Mouse (Mus musculus) cerebellum, adult 11-12 months (tissue): Measurements from ENCODE around the gene Eif4g2.

Source experiments
- DNase-seq: peaks from one replicate; pipeline ENCODE4 v3.0.0; 2022

Gene Eif4g2

GRCm38 (mm10) chr7:111069439-111070166, 13.2 kb downstream of the Eif4g2 start:
- no peak for DNase-seq

- DNase-seq: no peak
Observed at GRCm38 (mm10) chr7:111068181-111068580, 14.6 kb downstream of the Eif4g2 start.

GRCm38 (mm10) chr7:111062971-111063370, 19.9 kb downstream of the Eif4g2 start:
- DNase-seq: no peak

DNA sequence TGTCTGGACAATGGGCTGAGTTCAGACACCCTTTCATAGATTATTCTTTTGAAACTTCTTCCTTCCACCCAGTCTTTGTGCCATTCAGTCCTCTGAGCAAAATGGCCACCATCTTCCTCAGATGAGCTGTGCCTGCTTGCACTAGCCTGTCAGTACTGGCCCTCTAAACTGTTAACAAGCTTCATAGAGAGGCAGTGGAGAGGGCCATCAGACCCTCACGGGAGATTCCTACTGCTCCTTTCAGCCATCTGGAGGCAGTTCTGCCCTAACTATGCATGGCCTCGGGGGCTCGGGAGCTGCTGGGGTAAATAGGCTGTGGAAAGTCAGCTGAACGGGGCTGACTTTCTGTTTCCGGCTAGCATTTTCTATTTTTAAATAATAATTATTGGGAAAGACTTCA, 23.3 kb downstream of the Eif4g2 start:
- no peak for DNase-seq

DNA sequence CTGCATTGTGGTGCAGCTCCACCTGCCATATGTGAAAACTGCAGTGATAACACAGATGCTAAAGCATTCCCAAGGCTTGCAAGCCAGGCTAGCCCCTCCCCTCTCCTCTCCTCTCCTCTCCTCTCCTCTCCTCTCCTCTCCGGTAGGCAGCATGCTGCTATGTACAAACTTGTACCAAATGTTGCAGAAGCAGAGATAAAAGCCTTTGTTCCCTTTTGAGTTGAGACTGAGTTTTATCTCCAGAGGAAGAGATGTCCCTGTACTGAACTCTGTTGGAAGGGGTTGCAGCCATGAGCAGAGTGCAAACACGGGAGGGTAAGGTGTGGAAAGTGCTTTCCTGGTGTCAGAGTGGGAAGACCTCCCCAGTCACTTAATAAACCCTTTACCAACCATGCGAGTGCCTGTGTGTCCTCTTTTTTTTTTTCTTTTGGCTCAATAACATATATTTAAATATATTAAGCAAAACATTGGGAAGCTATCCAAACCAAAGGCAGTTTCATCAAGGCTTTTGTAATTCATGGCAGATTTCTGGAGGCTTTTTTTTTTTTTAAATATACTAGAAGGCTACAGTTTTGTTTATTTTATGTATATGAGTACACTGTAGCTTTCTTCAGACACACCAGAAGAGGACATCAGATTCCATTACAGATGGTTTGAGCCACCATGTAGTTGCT, 26.7 kb downstream of the Eif4g2 start:
- no peak for DNase-seq

DNA sequence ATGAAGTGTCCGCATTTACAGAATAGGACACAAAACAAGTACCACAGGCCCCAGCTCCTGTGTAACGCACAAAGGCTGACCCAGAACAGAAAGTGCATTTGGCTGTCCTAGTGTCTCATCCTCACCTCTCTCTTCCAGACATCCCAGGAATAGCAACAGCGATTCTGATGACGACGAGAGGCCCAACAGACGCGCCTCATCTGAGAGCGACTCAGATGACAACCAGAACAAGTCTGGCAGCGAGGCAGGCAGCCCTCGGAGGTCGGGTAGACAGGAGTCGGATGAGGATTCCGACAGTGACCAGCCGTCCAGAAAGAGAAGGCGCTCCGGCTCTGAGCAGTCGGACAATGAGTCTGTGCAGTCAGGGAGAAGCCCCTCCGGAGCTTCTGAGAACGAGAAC, 27.6 kb downstream of the Eif4g2 start:
- DNase-seq: no peak

GRCm38 (mm10) chr7:111049652-111050421, 33.0 kb downstream of the Eif4g2 start:
- peak; percentile 43 for DNase-seq

GRCm38 (mm10) chr7:111048920-111049319, 33.9 kb downstream of the Eif4g2 start:
- no peak for DNase-seq

- DNase-seq: no peak
Observed at GRCm38 (mm10) chr7:111029046-111029553, 53.7 kb downstream of the Eif4g2 start.

GRCm38 (mm10) chr7:111028281-111029045, 54.4 kb downstream of the Eif4g2 start, which contains the start of gene Ctr9:
Gene Ctr9, plus strand, starts transcription at chr7:111028951.
- peak; percentile 93 for DNase-seq

DNA sequence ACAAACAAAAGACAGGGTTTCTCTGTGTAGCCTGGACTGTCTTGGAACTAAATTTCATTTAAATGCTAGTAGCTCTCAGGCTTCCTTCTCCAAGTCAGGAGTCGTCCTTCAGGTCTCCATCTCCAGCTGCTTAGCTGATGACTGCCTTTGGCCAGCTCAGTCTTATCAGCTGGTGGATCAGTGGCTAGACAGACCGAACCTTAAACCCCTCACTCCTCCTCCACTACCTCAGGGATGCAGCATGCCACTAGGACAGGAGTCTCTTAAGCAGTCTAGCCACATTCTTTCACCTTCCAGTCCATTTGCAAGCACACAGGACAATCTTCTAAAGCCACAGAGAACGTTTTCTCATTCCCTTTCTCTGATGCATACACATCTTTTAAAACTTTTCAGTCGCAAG, 57.9 kb downstream of the Eif4g2 start:
- no peak for DNase-seq

DNA sequence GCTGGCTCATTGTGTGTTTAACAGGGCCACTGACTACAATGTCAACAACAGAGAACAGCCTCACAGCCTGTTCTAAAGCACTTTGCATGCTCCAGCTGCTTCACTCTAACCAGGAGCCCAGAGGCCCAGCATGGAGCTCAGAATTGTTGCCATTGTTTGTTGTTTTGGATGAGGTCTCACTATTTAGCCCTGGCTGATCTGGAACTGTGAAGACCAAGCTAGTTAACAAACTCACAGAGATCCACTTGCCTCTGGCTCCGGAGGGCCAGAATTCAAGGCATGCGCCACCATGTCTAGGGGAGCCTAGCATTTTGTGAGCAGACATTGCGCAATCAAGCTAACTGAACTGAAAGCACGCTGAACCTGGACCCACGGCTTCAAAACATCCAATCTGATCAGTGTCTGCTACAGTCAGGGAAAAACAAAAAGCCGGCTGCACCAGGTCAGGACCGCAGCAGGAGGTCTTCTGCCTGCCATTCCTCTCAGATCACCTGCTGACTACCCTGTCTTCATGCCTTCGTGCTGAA, 58.7 kb downstream of the Eif4g2 start:
- DNase-seq: no peak

- DNase-seq: no peak
Observed at GRCm38 (mm10) chr7:111020814-111021213, 62.0 kb downstream of the Eif4g2 start.
